Mouse (Mus musculus) embryonic facial prominence, embryonic 12.5 days (tissue): ENCODE data around the gene Spock3. TPM values are rescaled to one million over a fixed set of nuclear protein-coding genes. Genes with fewer than 3 reads are reported as not detected.
"Not testable (repeated sequence)": the region's sequence is repeated elsewhere in the genome, so short reads cannot be mapped to it uniquely, and the experiment has no call there.

Experiments used
- ATAC-seq: fragments of 200-750 bp; cut with Nextera tagmentation; 2 replicates; pipeline ENCODE4 v1.8.0; 2017; ENCODE audit not compliant: insufficient number of reproducible peaks, insufficient read depth, low FRiP score, low TSS enrichment
- H3K27ac ChIP-seq: fragments of 300-500 bp; sonication (generic); 2 replicates; pipeline ENCODE4 v1.5.1; 2016; ENCODE audit warnings: mild to moderate bottlenecking
- H3K27me3 ChIP-seq: fragments of 300-500 bp; sonication (generic); 2 replicates; pipeline ENCODE4 v1.6.1; 2016; ENCODE audit warnings: mild to moderate bottlenecking, moderate library complexity
- H3K36me3 ChIP-seq: fragments of 300-500 bp; sonication (generic); 2 replicates; pipeline ENCODE4 v1.6.1; 2016; ENCODE audit warnings: mild to moderate bottlenecking
- H3K4me1 ChIP-seq: fragments of 300-500 bp; sonication (generic); 2 replicates; pipeline ENCODE4 v1.6.1; 2016
- H3K4me2 ChIP-seq: fragments of 300-500 bp; sonication (generic); replicated peaks from 2 replicates; pipeline ENCODE4 v1.6.1; 2016; ENCODE audit warnings: mild to moderate bottlenecking, moderate library complexity
- H3K4me3 ChIP-seq: fragments of 300-500 bp; sonication (generic); 2 replicates; pipeline ENCODE4 v1.5.1; 2016; ENCODE audit warnings: mild to moderate bottlenecking
- H3K9ac ChIP-seq: fragments of 300-500 bp; sonication (generic); 2 replicates; pipeline ENCODE4 v1.6.1; 2016; ENCODE audit warnings: mild to moderate bottlenecking, moderate library complexity
- H3K9me3 ChIP-seq: fragments of 300-500 bp; sonication (generic); 2 replicates; pipeline ENCODE4 v1.6.1; 2016; ENCODE audit warnings: mild to moderate bottlenecking, moderate library complexity
- WGBS: fragments of 180-500 bp; shearing (Covaris S2); methylation state at CpG from one replicate; pipeline ENCODE4 v1.1.7; 2016; 5-methylcytosine and 5-hydroxymethylcytosine counted together
- polyA plus RNA-seq: library from polyadenylated mRNA; unstranded; fragments of >200 nt; fragmentation: Nextera tagmentation; extraction: Ambion mirVana; gene quantifications from 2 replicates; pipeline ENCODE4 v1.2.1, GENCODE M21; 2016

Spock3 gene
- polyA plus RNA-seq: 15.2 and 15.7 TPM in 2 replicates

DNA sequence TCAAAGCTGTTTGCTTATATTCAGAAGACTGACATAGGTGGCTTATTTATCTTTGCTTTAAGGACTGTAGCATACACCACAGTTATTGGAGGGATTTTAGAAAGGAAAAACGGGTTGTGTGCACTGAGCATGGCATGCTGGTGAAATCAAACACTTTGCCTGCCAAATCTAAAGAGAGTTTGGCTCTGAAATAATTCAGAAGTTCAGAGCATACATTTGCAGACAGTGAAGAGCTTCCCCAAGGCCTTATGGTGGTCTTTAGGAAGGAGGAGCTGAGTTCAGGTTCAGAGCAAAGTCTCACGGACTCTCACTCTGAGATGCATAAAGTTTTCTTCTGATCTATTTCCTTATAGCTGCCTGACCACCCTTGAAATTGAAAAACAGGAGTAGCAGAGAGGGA is at the start of gene Spock3:
Gene Spock3, plus strand, starts transcription at position 301 of the 400 bp plus-strand sequence.
- Histone ChIP-seq H3K4me3 (peak within 1 kb of the TSS; percentile 60), H3K27me3 (no peaks in the 10 kb centered on the region), H3K4me1 (0 out of 2 replicates have a peak, but pooled peaks cover 3% of the 10 kb centered on the region), H3K9me3 (no peaks in the 10 kb centered on the region), H3K36me3 (no peaks in the 10 kb centered on the region), H3K4me2 (peak within 1 kb of the TSS; percentile 96), H3K9ac (peak within 1 kb of the TSS; percentile 65), H3K27ac (peak within 1 kb of the TSS; percentile 65; the same call in 1 of the 2 replicates)
- ATAC-seq: no peak
- WGBS: 36% methylated on average over 2 of the region's 2 CpGs

DNA sequence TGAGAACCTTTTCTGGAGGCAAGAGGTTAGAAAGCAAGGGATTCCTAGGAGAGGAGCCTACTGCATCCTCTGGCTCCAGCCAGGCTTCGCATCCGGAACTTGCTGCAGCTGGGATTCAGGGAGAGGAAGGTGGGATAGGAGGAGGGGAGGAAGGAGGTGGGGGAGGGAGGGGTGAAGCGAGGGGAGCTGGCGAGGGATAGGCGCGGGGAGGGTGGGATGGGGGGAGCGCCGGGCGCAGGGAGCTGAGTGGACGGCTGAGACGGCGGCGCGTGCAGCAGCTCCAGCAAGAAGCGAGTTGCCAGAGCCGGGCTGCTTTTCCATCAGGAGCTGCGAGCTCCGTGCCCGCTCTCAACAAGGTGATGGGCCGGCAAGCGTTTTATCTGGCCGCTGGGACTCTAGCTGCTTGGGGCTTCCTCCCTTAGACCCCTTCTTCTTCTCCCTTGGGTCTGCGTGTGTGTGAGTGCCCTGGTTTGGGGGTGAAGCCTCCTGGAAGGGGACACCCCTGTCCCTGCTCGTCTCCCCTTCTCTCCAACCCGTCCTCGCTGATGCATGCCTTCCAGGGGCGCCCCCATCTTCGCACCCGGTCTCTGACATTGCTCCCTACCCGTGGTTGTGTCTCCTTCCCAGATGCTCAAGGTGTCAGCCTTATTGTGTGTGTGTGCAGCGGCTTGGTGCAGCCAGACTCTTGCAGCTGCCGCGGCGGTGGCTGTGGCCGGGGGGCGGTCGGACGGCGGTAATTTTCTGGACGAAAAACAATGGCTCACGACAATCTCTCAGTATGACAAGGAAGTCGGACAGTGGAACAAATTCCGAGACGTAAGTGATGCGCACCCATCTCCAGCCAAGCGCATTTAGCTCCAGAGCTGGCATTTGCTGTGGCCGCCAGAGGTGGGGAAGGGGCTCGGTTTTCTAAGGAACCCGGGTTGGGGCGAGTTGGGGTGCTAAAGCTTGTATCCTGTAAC is 645 bp downstream of the Spock3 start:
- WGBS: under 1% methylated on average over 46 of the region's 50 CpGs

DNA sequence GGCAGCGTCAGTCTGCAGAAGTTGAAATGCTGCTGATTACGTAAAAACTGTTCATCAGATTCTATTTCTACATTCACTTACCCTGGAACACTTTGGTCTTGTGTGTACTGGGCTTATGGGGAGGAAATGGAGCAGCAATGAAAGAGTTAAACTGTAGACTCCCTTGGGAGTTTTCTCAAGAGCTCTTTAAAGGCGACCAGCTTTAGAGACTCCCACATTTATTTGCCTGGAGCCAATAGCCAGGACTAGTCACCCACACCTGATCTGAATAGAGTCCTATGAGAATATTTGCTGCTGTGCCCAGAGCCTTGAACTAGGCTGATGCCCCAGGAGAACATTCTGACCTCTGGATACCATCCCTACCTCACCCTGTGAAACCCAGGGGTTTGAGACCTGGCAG is 1.7 kb downstream of the Spock3 start:
- H3K4me3 ChIP-seq: peak overlapping the region; percentile 60
- no peaks in the 10 kb centered on the region for H3K27me3 ChIP-seq
- no peaks in the 10 kb centered on the region for H3K36me3 ChIP-seq
- H3K4me2 ChIP-seq: peak overlapping the region; percentile 96
- WGBS: 22% methylated on average over 3 of the region's 3 CpGs
- no peak overlapping the region for H3K9ac ChIP-seq
- ATAC-seq: 0 out of 2 replicates have a peak, but pooled peaks have one; percentile 44
- no peaks in the 10 kb centered on the region for H3K9me3 ChIP-seq
- 0 out of 2 replicates have a peak, but pooled peaks cover 3% of the 10 kb centered on the region for H3K4me1 ChIP-seq
- H3K27ac ChIP-seq: no peak overlapping the region

More for the DNA sequence above, 645 bp downstream of the Spock3 start:
- Histone ChIP-seq H3K36me3 (no peaks in the 10 kb centered on the region), H3K9ac (peak overlapping the region; percentile 65), H3K9me3 (no peaks in the 10 kb centered on the region), H3K27me3 (no peaks in the 10 kb centered on the region), H3K4me3 (peak overlapping the region; percentile 60), H3K4me2 (peak overlapping the region; percentile 96), H3K27ac (peak overlapping the region; percentile 65; the same call in 1 of the 2 replicates), H3K4me1 (0 out of 2 replicates have a peak, but pooled peaks cover 3% of the 10 kb centered on the region)
- peak; percentile 82 for ATAC-seq

DNA sequence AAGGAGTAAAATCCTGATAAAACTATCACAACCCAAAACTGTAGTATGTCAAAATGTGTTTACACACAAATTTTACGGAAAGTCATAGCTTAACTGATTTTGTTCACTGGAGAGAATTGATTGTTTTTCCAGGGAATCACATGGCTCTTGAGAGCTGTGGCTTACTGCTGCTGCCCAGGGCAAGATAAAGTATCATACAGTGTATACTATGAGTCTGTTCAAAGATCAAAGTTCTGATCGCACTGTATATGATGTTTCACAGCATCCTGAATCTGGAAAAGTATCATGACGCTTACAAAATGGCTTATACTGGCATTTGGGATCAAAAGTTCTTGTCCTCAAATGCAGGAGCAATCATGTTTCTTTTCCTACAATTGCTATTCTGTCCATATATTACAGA is 11.8 kb downstream of the Spock3 start:
- 85% methylated on average over 3 of the region's 3 CpGs for WGBS
- H3K4me2 ChIP-seq: no peak overlapping the region
- no peak overlapping the region for H3K9ac ChIP-seq
- H3K27me3 ChIP-seq: no peaks in the 10 kb centered on the region
- no peaks in the 10 kb centered on the region for H3K4me1 ChIP-seq
- no peak overlapping the region for H3K27ac ChIP-seq
- H3K36me3 ChIP-seq: no peaks in the 10 kb centered on the region
- no peaks in the 10 kb centered on the region for H3K9me3 ChIP-seq
- ATAC-seq: no peak
- H3K4me3 ChIP-seq: no peak overlapping the region

DNA sequence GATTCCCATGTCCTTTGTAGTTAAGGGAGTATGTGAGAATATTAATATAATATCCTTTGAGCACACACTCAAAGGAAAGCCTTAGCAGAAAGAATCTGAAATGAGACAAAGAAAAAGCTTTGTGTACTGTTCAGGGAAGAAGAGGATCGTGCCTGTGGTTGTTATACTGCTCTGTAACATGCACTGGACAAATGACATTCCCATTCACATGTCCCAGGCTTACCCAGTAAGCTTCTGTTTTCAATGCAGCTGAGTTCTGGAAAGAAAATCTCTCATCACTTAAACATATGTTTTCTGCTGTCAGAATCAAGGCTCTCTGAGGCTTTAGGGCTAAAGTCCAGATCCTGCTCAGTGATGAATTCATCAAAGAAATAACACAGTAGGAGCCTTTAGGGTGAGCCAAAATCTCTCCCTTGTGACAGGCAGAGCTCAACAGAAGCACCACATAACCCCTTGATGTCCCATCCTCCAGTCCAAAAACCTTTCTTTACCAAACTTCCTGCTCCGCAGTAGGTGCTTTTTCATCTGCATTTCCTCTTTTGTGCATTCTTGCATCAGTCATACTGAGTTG is 19.1 kb downstream of the Spock3 start:
- Histone ChIP-seq H3K9me3 (no peaks in the 10 kb centered on the region), H3K4me3 (no peak overlapping the region), H3K36me3 (no peaks in the 10 kb centered on the region), H3K9ac (no peak overlapping the region), H3K27me3 (no peaks in the 10 kb centered on the region), H3K27ac (no peak overlapping the region), H3K4me1 (no peaks in the 10 kb centered on the region), H3K4me2 (no peak overlapping the region)
- no peak for ATAC-seq
- 76% methylated on average over 2 of the region's 2 CpGs for WGBS

DNA sequence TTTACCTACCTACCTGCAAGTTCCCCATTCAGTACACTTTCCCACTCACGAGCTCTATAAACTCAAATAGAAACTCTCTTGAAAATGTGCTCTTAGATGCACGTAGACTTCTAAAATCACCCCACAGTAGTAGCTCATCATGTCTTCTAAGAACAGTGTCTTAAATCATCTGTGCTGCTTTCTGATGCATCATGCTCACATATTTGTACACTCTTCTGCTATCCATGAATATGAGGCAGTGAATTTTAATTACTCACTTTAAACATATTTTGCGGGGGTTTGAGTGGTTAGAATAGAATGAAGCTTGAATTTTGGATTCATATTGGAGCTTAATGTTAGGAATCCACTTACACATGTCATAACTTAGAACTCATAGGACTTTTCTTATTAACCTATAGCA is 138.2 kb downstream of the Spock3 start:
- Histone ChIP-seq H3K4me2 (no peak overlapping the region), H3K9ac (no peak overlapping the region), H3K27me3 (no peaks in the 10 kb centered on the region), H3K4me3 (no peak overlapping the region), H3K9me3 (no peaks in the 10 kb centered on the region), H3K4me1 (no peaks in the 10 kb centered on the region), H3K27ac (no peak overlapping the region), H3K36me3 (no peaks in the 10 kb centered on the region)
- 87% methylated on average over 3 of the region's 3 CpGs for WGBS
- no peak for ATAC-seq

DNA sequence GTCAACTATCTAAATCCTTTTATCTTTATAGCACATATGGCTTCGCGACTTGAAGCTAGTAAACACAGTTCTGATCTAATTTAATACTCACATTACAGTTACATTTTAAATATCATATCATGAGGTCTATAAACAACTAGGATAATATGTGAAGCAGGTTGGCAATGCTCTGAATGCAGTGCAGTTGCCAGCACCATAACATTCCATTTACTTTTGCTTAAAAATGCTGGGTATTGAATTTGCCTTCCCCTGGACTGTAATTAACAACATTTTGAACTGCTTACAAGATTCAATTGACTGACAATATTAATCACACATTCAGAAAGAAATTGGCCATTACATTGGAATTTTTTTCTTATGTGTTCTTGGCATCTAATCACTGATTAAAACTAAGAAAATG is 147.4 kb downstream of the Spock3 start:
- H3K27me3 ChIP-seq: no peaks in the 10 kb centered on the region
- H3K4me2 ChIP-seq: no peak overlapping the region
- H3K27ac ChIP-seq: no peak overlapping the region
- H3K4me1 ChIP-seq: no peaks in the 10 kb centered on the region
- no peak overlapping the region for H3K4me3 ChIP-seq
- no peaks in the 10 kb centered on the region for H3K36me3 ChIP-seq
- 77% methylated on average over 2 of the region's 2 CpGs for WGBS
- ATAC-seq: no peak
- no peak overlapping the region for H3K9ac ChIP-seq
- H3K9me3 ChIP-seq: no peaks in the 10 kb centered on the region

DNA sequence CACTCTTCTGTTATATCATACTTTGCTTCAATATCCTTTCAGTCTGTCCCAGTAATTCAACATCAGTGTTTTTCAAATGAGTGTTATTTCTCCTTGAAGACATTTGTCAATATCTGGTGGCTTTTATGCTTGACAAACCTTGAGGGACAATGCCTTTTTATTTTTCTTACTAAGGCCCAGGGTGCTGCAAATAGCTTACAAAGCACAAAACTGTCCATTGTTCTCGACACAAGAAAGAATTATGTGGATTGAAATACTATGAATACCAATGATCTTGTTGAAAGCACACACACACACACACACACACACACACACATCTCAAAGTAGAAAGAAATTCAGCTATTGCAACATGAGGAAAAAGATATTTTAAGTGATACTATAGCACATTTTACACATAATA is 159.0 kb downstream of the Spock3 start:
- Histone ChIP-seq H3K4me2 (no peak overlapping the region), H3K36me3 (no peaks in the 10 kb centered on the region), H3K4me1 (no peaks in the 10 kb centered on the region), H3K27ac (no peak overlapping the region), H3K27me3 (no peaks in the 10 kb centered on the region), H3K9ac (no peak overlapping the region), H3K4me3 (no peak overlapping the region), H3K9me3 (no peaks in the 10 kb centered on the region)
- no peak for ATAC-seq
- WGBS: 57% methylated on average over 1 of the region's 1 CpGs

DNA sequence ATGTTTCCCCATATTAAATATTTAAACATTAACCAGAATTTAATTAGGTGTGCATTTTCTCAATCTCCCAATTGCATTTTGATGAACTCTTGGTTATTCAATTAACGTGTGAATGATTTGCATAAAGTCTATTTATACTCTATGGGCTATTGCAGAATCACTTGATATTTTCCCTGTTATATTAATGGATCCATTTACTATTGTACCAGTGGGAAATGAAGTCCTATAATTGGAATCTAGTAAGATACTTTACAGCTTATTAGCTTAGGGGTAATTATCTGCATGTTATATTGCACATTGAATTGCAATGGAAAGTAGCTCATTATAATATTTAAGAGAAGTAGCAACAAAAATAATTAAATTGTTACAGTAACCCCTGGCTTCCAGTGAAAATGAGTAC is 162.1 kb downstream of the Spock3 start:
- Histone ChIP-seq H3K27ac (no peak overlapping the region), H3K4me2 (no peak overlapping the region), H3K36me3 (no peaks in the 10 kb centered on the region), H3K9ac (no peak overlapping the region), H3K9me3 (no peaks in the 10 kb centered on the region), H3K4me1 (no peaks in the 10 kb centered on the region), H3K4me3 (no peak overlapping the region), H3K27me3 (no peaks in the 10 kb centered on the region)
- no peak for ATAC-seq
- WGBS: 81% methylated on average over 1 of the region's 1 CpGs

DNA sequence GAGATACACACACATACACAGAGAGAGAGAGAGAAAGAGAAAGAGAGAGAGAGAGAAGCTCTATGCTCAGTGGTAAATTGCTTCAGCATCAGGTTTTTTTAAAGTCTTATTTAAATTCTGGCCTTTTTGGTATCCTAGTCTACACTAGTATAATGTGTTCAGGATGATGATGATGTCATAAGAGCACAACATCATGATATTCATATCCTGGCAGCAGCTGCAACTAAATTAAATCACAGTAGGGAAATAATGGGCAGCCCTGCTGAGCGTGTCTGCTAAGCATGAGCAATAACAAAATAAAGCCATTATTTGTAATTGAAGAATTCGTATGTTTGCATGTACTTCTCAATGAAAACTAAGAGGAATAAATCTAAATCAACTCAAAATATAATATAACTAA is 169.7 kb downstream of the Spock3 start:
- Histone ChIP-seq H3K4me2 (no peak overlapping the region), H3K4me1 (no peaks in the 10 kb centered on the region), H3K4me3 (no peak overlapping the region), H3K9me3 (no peaks in the 10 kb centered on the region), H3K27ac (no peak overlapping the region), H3K27me3 (no peaks in the 10 kb centered on the region), H3K36me3 (no peaks in the 10 kb centered on the region), H3K9ac (no peak overlapping the region)
- no peak for ATAC-seq
- WGBS: 68% methylated on average over 2 of the region's 2 CpGs

DNA sequence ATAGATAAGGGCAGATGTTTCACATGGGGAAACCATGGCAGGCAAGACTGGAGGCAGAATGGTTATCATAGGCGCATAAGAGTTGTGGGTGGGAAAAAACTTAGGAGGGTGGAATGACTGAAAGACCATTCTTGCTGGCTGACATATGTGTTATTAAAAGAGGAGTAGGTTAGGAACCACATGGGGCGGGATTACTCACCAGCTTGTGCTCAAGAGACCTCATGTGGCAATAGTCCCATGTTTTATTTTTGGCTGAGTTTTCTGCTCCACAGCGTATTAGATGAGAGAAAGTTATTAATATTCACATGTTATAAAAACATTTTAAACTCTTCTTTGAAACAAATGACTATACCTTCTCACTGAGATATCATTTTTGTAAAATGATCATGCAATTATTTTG is 184.6 kb downstream of the Spock3 start:
- H3K4me2 ChIP-seq: no peak overlapping the region
- no peak overlapping the region for H3K4me3 ChIP-seq
- H3K27ac ChIP-seq: no peak overlapping the region
- WGBS: 90% methylated on average over 3 of the region's 3 CpGs
- no peak overlapping the region for H3K9ac ChIP-seq
- no peaks in the 10 kb centered on the region for H3K36me3 ChIP-seq
- ATAC-seq: no peak
- H3K9me3 ChIP-seq: no peaks in the 10 kb centered on the region
- no peaks in the 10 kb centered on the region for H3K4me1 ChIP-seq
- no peaks in the 10 kb centered on the region for H3K27me3 ChIP-seq

DNA sequence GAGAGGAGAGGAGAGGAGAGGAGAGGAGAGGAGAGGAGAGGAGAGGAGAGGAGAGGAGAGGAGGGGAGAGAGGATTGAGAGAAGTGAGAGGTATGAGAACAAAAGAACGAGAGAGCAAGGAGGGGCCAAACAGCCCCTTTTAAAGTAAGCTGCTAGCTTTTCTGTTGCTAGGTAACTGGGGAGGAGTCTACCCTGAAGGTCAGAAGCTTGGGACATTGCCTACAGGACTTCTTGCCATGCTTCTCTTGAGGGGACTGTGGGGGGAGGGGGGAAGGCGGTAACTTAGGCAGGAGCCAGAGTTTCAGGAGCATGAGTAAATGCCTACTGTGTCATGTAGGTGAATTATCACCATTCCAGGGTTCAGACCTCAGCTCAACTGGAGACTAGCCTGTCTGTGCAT is 213.1 kb downstream of the Spock3 start:
- 59% methylated on average over 2 of the region's 2 CpGs for WGBS
- not testable (repeated sequence) for ATAC-seq, H3K4me2 ChIP-seq, H3K9ac ChIP-seq, H3K27me3 ChIP-seq, H3K27ac ChIP-seq, H3K4me3 ChIP-seq, H3K4me1 ChIP-seq, H3K36me3 ChIP-seq, H3K9me3 ChIP-seq
